ENCODE assay signal across 9 mouse cellular contexts in the genomic region with DNA sequence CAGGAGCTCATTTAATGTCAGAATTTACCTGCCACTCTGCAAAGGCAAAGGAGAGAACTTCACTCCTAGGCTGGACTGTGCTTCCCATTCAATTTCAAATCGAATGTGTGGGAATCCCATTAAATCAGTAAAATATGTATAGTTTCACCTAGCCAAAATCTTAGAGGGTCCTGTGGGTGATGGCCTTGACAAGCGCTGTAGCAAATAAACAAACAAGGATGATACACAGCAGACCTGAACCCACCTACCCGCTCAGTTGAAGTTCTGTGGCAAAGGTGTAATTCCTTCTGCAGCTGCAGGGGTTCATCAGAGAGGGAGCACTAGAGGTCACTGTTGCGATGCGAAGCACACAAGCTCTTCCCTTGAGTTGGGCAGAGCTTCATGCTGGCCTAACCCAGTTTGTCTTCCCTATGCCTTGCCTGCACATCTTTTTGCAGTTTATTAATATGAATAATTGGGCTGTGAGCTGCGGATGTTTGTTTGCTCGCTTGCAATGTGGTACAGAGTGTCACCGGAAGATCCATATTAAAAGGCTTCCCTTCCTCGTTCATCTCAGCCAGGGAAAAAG. TPM values are rescaled to one million over a fixed set of nuclear protein-coding genes. Genes with fewer than 3 reads are reported as not detected.
DNase-seq lines count a peak whose midpoint lies in the region; ATAC-seq and TF ChIP-seq lines count a peak whose summit lies in the region.
"Had no signal": no experiment of that assay in that cellular context is flagged by ENCODE, and none has a peak within 500 bp of the region (broad histone marks: within the 10 kb centered on the region; RNA-seq: fewer than 3 reads in every experiment).

No protein-coding gene starts in this region.

- H3K4me1 ChIP-seq in ES-Bruce4 (ENCODE audit: control insufficient read depth, insufficient read depth, low read length) = no peaks in the 10 kb centered on the region
- H3K4me1 ChIP-seq in hindbrain, embryonic 16.5 days (ENCODE audit: control insufficient read depth, insufficient read depth, low read depth, low read length) = peaks cover 3% of the 10 kb centered on the region
- H3K4me1 ChIP-seq in olfactory bulb, adult 2 months (ENCODE audit: control insufficient read depth, insufficient read depth, low read length) = no peaks in the 10 kb centered on the region
- no peaks in the 10 kb centered on the region for H3K4me1 ChIP-seq in heart, embryonic 11.5 days (ENCODE audit: control insufficient read depth, insufficient read depth, low read length)
- H3K4me1 ChIP-seq: embryonic facial prominence, embryonic 13.5 days had no signal

- peak overlapping the region; percentile 66 for H3K4me2 ChIP-seq in hindbrain, embryonic 16.5 days (ENCODE audit: low read length)
- H3K4me2 ChIP-seq in heart, embryonic 11.5 days = no peak overlapping the region

- H3K9me3 ChIP-seq in ES-Bruce4 (replicated peaks; ENCODE audit: control insufficient read depth, insufficient read depth, low read length, poor library complexity, severe bottlenecking) = no peaks in the 10 kb centered on the region
- H3K9me3 ChIP-seq in hindbrain, embryonic 16.5 days (ENCODE audit: control insufficient read depth, low read length) = no peaks in the 10 kb centered on the region
- H3K9me3 ChIP-seq in heart, embryonic 11.5 days (replicated peaks; ENCODE audit: control insufficient read depth, low read length) = no peaks in the 10 kb centered on the region
- H3K9me3 ChIP-seq: embryonic facial prominence, embryonic 13.5 days had no signal

- intact Hi-C loops in left cerebral cortex, adult 2 months (cut with DNase I) = loop anchor here (1.0 to 5.0 kb wide), 5 partner anchors 336 to 1061 kb away; no protein-coding TSS in a partner anchor

- no peak for TF ChIP-seq POLR2A in ES-Bruce4 (IDR thresholded peaks at IDR 0.05; ENCODE audit: insufficient read depth, low read length)
- no peak for TF ChIP-seq POLR2A in olfactory bulb, adult 2 months (IDR thresholded peaks at IDR 0.05; ENCODE audit: insufficient read depth, low read depth, low read length)

- peak; percentile 72 for ATAC-seq in hindbrain, embryonic 16.5 days
- ATAC-seq in monocyte, adult 5-6 weeks (replicated peaks; ENCODE audit: insufficient number of reproducible peaks, low FRiP score, low TSS enrichment, poor library complexity, severe bottlenecking) = no peak
- ATAC-seq in heart, embryonic 11.5 days (replicated peaks; ENCODE audit: insufficient number of reproducible peaks, low FRiP score, low TSS enrichment) = no peak

- H3K27ac ChIP-seq in ES-Bruce4 (ENCODE audit: insufficient read depth, low read length) = no peak overlapping the region
- H3K27ac ChIP-seq in hindbrain, embryonic 16.5 days (ENCODE audit: low read depth, low read length) = 0 out of 2 replicates have a peak overlapping the region, but pooled peaks have one; percentile 32
- 0 out of 2 replicates have a peak overlapping the region, but pooled peaks have one; percentile 6 for H3K27ac ChIP-seq in left cerebral cortex, adult 2 months
- 0 out of 2 replicates have a peak overlapping the region, but pooled peaks have one; percentile 12 for H3K27ac ChIP-seq in olfactory bulb, adult 2 months (ENCODE audit: insufficient read depth, low read depth, low read length)
- no peak overlapping the region for H3K27ac ChIP-seq in heart, embryonic 11.5 days (ENCODE audit: low read depth, low read length)
- H3K27ac ChIP-seq: embryonic facial prominence, embryonic 13.5 days had no signal

- H3K4me3 ChIP-seq in ES-Bruce4 (ENCODE audit: low read depth, low read length) = no peak overlapping the region
- H3K4me3 ChIP-seq in hindbrain, embryonic 16.5 days (ENCODE audit: low read length) = peak overlapping the region; percentile 58
- H3K4me3 ChIP-seq in left cerebral cortex, adult 2 months = peak overlapping the region; percentile 66
- H3K4me3 ChIP-seq in olfactory bulb, adult 2 months (ENCODE audit: insufficient read depth, low read depth, low read length) = peak overlapping the region; percentile 47
- no peak overlapping the region for H3K4me3 ChIP-seq in heart, embryonic 11.5 days (ENCODE audit: low read depth, low read length)
- H3K4me3 ChIP-seq: embryonic facial prominence, embryonic 13.5 days had no signal

- TF ChIP-seq EP300 in ES-Bruce4 (IDR thresholded peaks at IDR 0.05; ENCODE audit: insufficient read depth, low read depth, low read length) = no peak

- no peaks in the 10 kb centered on the region for H3K36me3 ChIP-seq in ES-Bruce4 (ENCODE audit: control insufficient read depth, insufficient read depth, low read length, poor library complexity, severe bottlenecking)
- no peaks in the 10 kb centered on the region for H3K36me3 ChIP-seq in hindbrain, embryonic 16.5 days (ENCODE audit: control insufficient read depth, insufficient read depth, low read length)
- H3K36me3 ChIP-seq in heart, embryonic 11.5 days (ENCODE audit: control insufficient read depth, insufficient read depth, low read length) = no peaks in the 10 kb centered on the region
- H3K36me3 ChIP-seq: embryonic facial prominence, embryonic 13.5 days had no signal

- WGBS in hindbrain, embryonic 16.5 days = 15% methylated on average over 9 of the region's 9 CpGs
- WGBS in olfactory bulb, adult 2 months = 8% methylated on average over 9 of the region's 9 CpGs
- WGBS in heart, embryonic 11.5 days (ENCODE audit: insufficient replicate concordance) = 20% methylated on average over 9 of the region's 9 CpGs

- H3K27me3 ChIP-seq in ES-Bruce4 (ENCODE audit: control insufficient read depth, insufficient read depth, low read length, poor library complexity, severe bottlenecking) = no peaks in the 10 kb centered on the region
- no peaks in the 10 kb centered on the region for H3K27me3 ChIP-seq in hindbrain, embryonic 16.5 days (replicated peaks; ENCODE audit: control insufficient read depth, insufficient read depth, low read length)
- peaks cover 11% of the 10 kb centered on the region for H3K27me3 ChIP-seq in heart, embryonic 11.5 days (ENCODE audit: control insufficient read depth, insufficient read depth, low read length)

- H3K9ac ChIP-seq in ES-Bruce4 (ENCODE audit: low read depth, poor library complexity, severe bottlenecking) = no peak overlapping the region
- peak overlapping the region; percentile 33 for H3K9ac ChIP-seq in hindbrain, embryonic 16.5 days (ENCODE audit: low read depth, low read length)
- H3K9ac ChIP-seq in heart, embryonic 11.5 days (ENCODE audit: low read depth, low read length) = no peak overlapping the region
- H3K9ac ChIP-seq: embryonic facial prominence, embryonic 13.5 days had no signal

- TF ChIP-seq CTCF in ES-Bruce4 (IDR thresholded peaks at IDR 0.05; ENCODE audit: low read depth, low read length) = peak; percentile 89
- TF ChIP-seq CTCF in left cerebral cortex, adult 2 months (IDR thresholded peaks at IDR 0.05) = peak; percentile 71
- TF ChIP-seq CTCF in olfactory bulb, adult 2 months (IDR thresholded peaks at IDR 0.05; ENCODE audit: insufficient read depth, low read depth, low read length) = peak; percentile 52; the same call in 1 of the 2 replicates

- peak; percentile 49 for DNase-seq in ZHBTc4 (ENCODE audit: low read depth, low spot score)
- peak; percentile 75 for DNase-seq in embryo, embryonic 11 days
- peak; percentile 43 to 52 for DNase-seq in left cerebral cortex, adult 2 months (ENCODE audit: extremely low spot score in 1 of 2, low spot score in 2 of 2)

RNA-seq across cellular contexts. Expression of a gene that starts 1.6 kb away (rescaled TPM):
- not detected in 2 replicates for polyA plus RNA-seq in ES-Bruce4 (2011; ENCODE audit: insufficient read depth, insufficient read length, low read depth, missing spikeins)
- 22.1 and 23.4 TPM in 2 replicates for polyA plus RNA-seq in hindbrain, embryonic 16.5 days (2015; fragmentation: Nextera tagmentation; extraction: Ambion mirVana)
- 10 to 100 TPM; 20.3 to 22.5 TPM for total RNA-seq in left cerebral cortex, adult 2 months (2021)
- polyA plus RNA-seq in olfactory bulb, adult 2 months (2012; ENCODE audit: insufficient read depth, insufficient read length, low replicate concordance, missing spikeins) = 356 TPM in 1 of 2 replicates, not detected in the other
- not detected in 3 replicates for total RNA-seq in monocyte, adult 5-6 weeks (2017)
- polyA plus RNA-seq in heart, embryonic 11.5 days (2014; fragmentation: Nextera tagmentation; extraction: Ambion mirVana) = 0.27 TPM in 1 of 2 replicates, not detected in the other

Comparison
In these comparisons a context has a peak if more than half of its experiments do, and no peak if none do; other contexts are left out.
1. H3K27ac ChIP-seq: peak in hindbrain, embryonic 16.5 days (single experiment), left cerebral cortex, adult 2 months (single experiment) and olfactory bulb, adult 2 months (single experiment); none in ES-Bruce4 (single experiment) and heart, embryonic 11.5 days (single experiment).
2. H3K4me3 ChIP-seq: peak in hindbrain, embryonic 16.5 days (single experiment), left cerebral cortex, adult 2 months (single experiment) and olfactory bulb, adult 2 months (single experiment); none in ES-Bruce4 (single experiment) and heart, embryonic 11.5 days (single experiment).
3. RNA of a gene that starts 1.6 kb away (polyA plus RNA-seq): 356 TPM in olfactory bulb, adult 2 months and 22.1 to 23.4 TPM in hindbrain, embryonic 16.5 days; 0.27 TPM in heart, embryonic 11.5 days and not detected in ES-Bruce4; every median in the first group is over 10 times any median in the second.
4. Peak in every context shown above with its lines, with median percentiles within 50 percentile points of each other: CTCF ChIP-seq and DNase-seq.